Mouse (Mus musculus): ENCODE measurements around the gene Usp30.

Usp30 gene

GRCm38 (mm10) chr5:114067543-114067942 is 2.3 kb downstream of the Usp30 start:
- DNase-seq: no peak

- no peak for DNase-seq
Observed at GRCm38 (mm10) chr5:114067982-114068381, 2.7 kb downstream of the Usp30 start.

GRCm38 (mm10) chr5:114070858-114071257 is 5.6 kb downstream of the Usp30 start:
- DNase-seq: no peak

- no peak for DNase-seq
Observed at GRCm38 (mm10) chr5:114072262-114072661, 7.0 kb downstream of the Usp30 start.

- DNase-seq: no peak
Observed at GRCm38 (mm10) chr5:114077009-114077408, 11.7 kb downstream of the Usp30 start.

- no peak for DNase-seq
Observed at GRCm38 (mm10) chr5:114085501-114085900, 20.2 kb downstream of the Usp30 start.

- DNase-seq: no peak
Observed at GRCm38 (mm10) chr5:114087875-114088480, 22.7 kb downstream of the Usp30 start.

- DNase-seq: no peak
Observed at GRCm38 (mm10) chr5:114090421-114091013, 25.3 kb downstream of the Usp30 start.

- peak; percentile 74 to 90 for DNase-seq
Observed at GRCm38 (mm10) chr5:114091057-114091807, 26.0 kb downstream of the Usp30 start, which contains the start of gene Svop. Gene Svop (minus strand): TSS chr5:114091570.

- peak; percentile 88 to 90 for DNase-seq
Observed at GRCm38 (mm10) chr5:114099709-114100389, 34.6 kb downstream of the Usp30 start.

- no peak for DNase-seq
Observed at GRCm38 (mm10) chr5:114100390-114101099, 35.3 kb downstream of the Usp30 start.

- no peak for DNase-seq
Observed at GRCm38 (mm10) chr5:114101873-114102272, 36.6 kb downstream of the Usp30 start.

- DNase-seq: no peak
Observed at GRCm38 (mm10) chr5:114102807-114103206, 37.5 kb downstream of the Usp30 start.

GRCm38 (mm10) chr5:114106391-114106935 is 41.2 kb downstream of the Usp30 start:
- DNase-seq: no peak

- no peak for DNase-seq
Observed at GRCm38 (mm10) chr5:114113334-114113733, 48.1 kb downstream of the Usp30 start.

GRCm38 (mm10) chr5:114115030-114115429 is 49.8 kb downstream of the Usp30 start:
- no peak for DNase-seq

GRCm38 (mm10) chr5:114116586-114116985 is 51.3 kb downstream of the Usp30 start:
- DNase-seq: no peak

GRCm38 (mm10) chr5:114119806-114120205 is 54.5 kb downstream of the Usp30 start:
- no peak for DNase-seq

GRCm38 (mm10) chr5:114126008-114126407 is 60.7 kb downstream of the Usp30 start:
- no peak for DNase-seq

- DNase-seq: no peak
Observed at GRCm38 (mm10) chr5:114126499-114127244, 61.4 kb downstream of the Usp30 start.

Data from kidney, postnatal 36 days (tissue).